Mouse (Mus musculus): ENCODE results near the gene Map7d1.
A peak's percentile ranks its signal among the peaks of the same experiment; 100 is the strongest.

The Map7d1 gene

DNA sequence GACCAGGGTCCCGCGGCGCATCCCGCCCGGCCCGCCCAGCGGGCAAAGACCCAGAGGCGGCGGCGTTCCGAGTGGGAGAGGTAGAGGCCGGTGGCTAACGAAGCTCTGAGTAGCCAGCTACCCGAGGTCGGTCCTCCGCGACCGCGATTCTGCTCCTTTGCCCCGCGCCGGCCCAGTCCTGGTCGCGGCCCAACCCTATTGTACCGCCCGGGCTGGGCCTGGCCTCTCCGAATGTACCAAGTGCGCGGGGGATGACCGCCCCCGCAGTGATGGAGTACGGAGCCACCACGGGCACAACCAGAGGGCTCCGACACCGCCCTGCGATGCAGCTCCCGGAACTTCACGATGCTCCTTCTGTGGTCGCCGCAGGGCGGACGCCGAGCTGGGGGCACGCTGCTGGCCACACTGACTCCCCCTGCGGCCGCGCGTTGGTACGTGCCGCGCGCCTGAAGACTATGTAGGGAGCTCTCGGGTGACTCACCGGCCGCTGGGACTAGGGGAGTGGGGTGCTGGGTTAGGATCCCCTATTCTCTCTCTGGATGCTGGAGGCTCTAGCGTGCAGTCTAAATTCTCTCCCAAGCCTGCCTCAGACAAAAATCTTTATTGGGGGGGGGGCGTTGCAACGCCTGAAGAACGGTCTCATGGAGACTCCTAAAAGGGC is at the start of gene Map7d1:
Gene Map7d1 (minus strand): TSS at position 213 of the 661 bp plus-strand sequence.
- peak; percentile 80 for DNase-seq (ENCODE audit: low spot score)

- DNase-seq (ENCODE audit: low spot score): no peak
Measured at GRCm38 (mm10) chr4:126305428-126305827, 49.3 kb upstream of the Map7d1 start.

- no peak for DNase-seq (ENCODE audit: low spot score)
Measured at GRCm38 (mm10) chr4:126303877-126304276, 47.7 kb upstream of the Map7d1 start.

DNA sequence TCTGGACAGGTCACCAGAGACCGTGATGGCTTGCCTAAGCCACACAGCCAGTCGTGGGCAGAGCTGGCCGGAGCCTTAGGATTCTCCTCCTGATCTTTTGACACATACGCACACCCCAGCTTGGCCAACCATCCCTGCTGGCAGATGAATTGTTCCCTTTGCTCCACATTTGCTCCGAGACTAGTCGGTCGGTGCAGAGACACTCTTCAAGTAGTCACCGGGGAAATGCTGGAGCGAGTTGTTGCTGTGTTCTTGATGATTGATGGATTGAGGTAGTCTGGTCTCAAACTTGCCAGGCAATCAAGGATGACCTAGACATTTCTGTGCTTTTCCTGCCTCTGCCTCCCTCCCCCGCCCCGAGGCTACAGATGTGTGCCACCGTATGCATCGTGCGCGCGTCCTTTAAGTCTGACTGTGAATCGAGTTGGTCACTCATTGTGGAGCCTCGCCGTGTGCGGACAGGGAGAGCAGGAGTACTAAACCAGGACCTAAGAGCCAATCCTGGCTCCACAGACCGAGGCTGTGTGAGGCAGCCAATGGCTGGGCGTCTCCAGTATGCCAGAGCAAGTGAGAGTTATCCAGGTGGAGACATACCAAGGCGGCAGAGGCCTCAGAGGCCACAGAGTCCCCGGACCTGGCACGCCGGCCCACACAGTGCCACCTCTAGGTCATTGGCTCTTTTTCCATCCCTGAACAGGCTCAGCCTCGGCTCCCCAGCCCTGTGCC is 45.6 kb upstream of the Map7d1 start:
- DNase-seq (ENCODE audit: low spot score): no peak

DNA sequence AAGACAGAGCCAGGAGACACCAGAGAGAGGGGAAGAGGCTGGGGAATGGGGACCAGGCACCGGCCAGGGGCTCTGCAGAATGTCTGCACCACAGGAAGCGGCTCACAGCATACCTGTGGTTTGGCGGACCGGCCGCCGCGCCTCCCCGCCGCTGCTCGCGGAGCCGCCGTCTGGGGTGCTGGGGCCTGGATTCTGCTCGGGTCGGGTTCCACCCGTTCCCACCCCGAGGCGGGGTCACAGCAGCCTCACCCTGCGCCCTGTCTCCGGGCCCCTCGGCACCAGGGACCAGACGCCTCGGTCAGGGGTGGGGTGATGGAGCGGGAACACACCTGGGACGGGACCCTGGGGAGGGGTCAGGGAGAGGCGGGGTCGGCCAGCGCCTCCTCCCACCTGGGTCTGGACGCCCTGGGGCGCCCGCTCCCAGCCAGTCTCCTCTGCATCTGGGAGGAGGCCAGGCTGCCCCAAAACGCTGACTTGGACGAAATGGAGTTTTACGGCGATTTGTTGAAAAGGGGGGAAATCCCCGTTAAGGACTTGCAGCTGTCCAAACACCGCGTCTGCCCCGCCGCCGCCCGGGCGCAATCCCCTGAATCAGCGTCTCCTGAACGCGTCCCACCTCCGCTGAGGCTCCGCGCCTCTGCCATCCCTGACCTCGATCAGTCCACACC is 44.9 kb upstream of the Map7d1 start:
- DNase-seq (ENCODE audit: low spot score): no peak

DNA sequence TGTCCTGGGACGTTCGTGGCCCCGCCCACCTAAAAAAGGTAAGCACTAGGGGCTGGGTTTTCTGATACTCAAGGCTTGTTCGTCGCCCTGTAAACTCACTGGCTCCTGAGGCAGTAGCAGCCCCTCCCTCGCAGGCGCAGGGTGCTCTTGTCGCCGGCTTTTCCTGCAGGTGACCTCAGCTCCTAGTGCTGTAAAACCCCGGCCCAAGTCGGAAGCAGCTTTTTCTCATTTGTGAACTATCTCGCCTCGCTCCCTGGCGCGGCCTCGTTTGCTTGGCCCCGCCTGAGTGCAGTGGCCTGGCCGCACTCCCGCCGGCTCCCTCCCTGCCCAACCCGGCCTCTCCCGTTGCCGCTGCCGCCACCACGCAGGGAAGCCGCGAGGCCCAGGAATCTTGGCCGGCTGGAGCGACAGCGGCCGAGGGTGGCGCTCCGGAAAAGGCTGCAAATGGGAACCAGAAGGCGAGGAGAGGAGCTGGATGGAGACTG is 40.5 kb upstream of the Map7d1 start:
- no peak for DNase-seq (ENCODE audit: low spot score)

DNA sequence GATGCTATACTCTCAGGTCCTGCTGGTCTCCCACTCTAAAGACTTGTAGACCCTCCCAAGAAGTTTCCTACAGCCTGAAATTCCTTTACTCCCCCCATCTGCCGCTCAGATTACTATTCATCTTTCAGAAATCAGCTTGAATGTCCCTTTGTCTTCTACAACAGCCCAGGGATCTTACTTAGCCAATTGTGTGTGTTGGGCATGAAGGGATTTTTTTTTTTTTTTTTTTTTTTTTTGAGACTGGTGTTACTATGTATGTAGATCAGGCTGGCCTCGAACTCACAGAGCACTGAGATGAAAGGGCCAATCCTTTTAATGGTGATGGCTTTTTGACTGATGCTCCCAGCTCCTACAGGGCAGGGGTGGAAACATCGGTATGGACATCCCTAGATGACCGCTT is 39.8 kb upstream of the Map7d1 start:
- no peak for DNase-seq (ENCODE audit: low spot score)

DNA sequence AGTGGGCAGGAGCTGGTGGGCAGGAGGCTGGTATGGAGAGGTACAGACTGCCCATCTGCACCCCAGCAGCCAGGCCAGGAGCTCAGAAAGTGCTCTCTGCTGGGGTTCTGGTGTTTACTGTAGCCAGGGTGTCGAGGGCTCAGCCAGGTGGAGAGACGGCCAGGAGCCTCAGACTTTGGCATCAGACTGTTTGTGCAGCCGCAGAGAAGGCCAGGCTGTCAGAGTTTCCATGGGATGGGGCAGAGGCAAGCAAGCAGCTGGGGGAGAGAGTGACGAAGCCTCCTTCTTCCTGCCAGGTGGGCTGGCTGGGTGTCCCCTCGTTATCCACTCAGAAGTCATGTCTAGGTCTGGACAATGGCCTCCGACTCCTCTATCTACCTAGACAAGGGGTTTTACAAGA is 39.0 kb upstream of the Map7d1 start:
- no peak for DNase-seq (ENCODE audit: low spot score)

GRCm38 (mm10) chr4:126291196-126291595 is 35.1 kb upstream of the Map7d1 start:
- DNase-seq (ENCODE audit: low spot score): no peak

DNA sequence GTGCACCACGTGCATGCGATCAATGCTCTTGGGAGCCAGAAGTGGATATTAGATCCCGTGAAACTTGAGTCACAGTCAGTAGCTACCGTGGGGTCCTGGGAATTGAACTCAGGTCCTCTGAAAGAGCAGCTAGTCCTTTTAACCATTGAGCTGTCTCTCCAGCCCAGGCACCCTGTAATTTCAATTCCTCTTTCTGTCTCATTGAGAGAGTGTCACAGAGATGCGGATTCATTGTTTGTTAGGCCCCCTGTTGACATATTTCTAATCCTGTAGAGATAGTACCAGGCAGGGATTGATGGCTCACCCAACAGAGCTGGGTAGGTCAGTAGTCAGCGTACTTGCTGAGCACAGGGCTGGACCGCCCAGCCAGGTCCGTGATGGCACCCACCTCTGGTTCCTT is 34.2 kb upstream of the Map7d1 start:
- no peak for DNase-seq (ENCODE audit: low spot score)

GRCm38 (mm10) chr4:126288085-126288666 is 32.0 kb upstream of the Map7d1 start:
- no peak for DNase-seq (ENCODE audit: low spot score)

GRCm38 (mm10) chr4:126287302-126287995 is 31.3 kb upstream of the Map7d1 start:
- no peak for DNase-seq (ENCODE audit: low spot score)

DNA sequence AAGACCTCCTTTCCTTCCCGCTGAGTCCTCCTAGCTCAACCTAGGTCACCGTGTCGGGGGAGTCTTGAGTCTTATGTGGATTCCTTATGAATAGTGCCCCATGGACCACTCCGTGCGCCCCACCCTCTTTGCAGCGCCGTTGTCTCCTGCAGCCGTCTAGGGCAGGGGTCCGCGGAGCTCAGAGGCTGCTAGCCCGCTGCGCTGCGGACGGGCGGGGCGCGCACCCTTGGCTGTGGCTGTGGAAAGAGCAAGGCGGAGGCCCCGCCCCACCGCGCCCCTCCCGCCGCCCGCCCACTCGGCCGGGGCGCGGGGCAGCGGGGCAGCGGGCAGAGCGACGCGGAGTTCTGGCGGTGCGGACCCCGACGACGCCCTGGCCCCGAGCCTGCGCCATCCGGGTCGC is 30.3 kb upstream of the Map7d1 start, which contains the start of gene Col8a2:
Gene Col8a2 (plus strand): TSS at position 302 of the 400 bp plus-strand sequence.
- DNase-seq (ENCODE audit: low spot score): no peak

- no peak for DNase-seq (ENCODE audit: low spot score)
Measured at GRCm38 (mm10) chr4:126283582-126283981, 27.4 kb upstream of the Map7d1 start.

- no peak for DNase-seq (ENCODE audit: low spot score)
Measured at GRCm38 (mm10) chr4:126281706-126282105, 25.6 kb upstream of the Map7d1 start.

DNA sequence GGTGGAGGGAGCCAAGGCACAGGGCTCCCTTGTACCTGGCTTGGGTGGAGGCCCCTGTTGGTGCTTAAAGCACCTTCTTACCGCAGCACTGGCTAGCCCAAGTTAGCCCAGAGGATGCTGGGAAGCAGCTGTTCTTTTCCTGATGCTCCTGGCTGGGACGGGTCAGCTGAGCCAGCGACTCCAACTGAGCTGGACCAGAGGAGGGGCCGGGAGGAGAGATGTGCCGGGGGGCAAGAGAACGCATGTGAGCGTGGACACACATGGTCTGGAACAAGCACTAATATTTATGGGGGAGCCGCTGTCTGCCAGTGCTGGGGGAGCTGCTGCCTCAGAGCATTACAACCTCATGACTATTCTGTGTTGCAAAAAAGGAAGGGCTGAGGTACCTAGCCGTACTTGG is 22.8 kb upstream of the Map7d1 start:
- DNase-seq (ENCODE audit: low spot score): no peak

DNA sequence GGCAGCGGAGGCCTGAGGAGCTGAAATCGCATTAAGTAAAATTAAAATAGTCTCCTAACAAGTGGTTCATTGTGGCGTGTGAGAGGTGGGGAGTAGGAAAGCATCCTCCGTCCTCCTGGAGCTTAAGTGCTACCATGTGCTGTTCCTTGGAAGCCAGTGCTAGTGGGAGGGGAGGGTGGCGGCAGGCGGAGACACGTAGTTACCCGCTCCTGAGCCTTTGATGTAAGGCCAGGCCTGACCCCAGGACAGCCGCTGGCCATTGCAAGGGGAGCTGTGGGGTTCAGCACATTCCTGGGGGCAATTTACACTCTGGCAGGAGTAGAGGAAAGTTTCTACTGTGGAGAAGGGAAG is 22.4 kb upstream of the Map7d1 start:
- DNase-seq (ENCODE audit: low spot score): no peak

DNA sequence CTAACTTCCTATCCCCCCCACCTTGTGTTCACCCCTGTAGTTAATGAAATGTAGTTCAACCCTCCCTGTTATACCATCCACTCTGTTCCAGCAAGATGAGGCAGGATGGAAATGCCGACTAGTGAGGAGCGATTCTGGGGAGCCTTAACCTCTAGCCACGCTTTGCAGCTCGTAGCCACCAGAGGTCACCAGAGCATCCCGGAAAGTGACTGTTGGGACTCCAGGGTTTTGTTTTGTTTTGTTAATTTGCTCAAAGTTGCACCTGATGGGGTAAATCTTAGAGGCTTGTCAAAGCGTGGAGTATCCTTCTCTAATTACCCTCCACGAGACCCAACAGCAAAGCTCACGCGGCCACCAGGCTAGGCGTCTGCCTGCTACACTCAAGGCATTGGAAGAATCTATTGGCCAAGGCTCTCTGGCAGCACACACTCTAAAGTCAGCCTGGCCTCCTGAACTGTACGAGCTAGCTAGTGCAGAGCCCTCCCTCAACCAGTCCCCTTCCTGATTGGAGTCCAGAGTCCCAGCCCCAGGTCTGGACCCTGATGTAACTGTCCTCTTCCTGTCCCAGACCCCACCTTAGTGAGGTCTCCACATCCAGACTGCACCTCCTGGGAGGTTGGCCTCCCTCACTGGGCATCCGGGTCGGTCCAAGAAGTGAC is 21.9 kb upstream of the Map7d1 start:
- DNase-seq (ENCODE audit: low spot score): no peak

- no peak for DNase-seq (ENCODE audit: low spot score)
Measured at GRCm38 (mm10) chr4:126275681-126276131, 19.6 kb upstream of the Map7d1 start.

GRCm38 (mm10) chr4:126275081-126275480 is 18.9 kb upstream of the Map7d1 start:
- no peak for DNase-seq (ENCODE audit: low spot score)

DNA sequence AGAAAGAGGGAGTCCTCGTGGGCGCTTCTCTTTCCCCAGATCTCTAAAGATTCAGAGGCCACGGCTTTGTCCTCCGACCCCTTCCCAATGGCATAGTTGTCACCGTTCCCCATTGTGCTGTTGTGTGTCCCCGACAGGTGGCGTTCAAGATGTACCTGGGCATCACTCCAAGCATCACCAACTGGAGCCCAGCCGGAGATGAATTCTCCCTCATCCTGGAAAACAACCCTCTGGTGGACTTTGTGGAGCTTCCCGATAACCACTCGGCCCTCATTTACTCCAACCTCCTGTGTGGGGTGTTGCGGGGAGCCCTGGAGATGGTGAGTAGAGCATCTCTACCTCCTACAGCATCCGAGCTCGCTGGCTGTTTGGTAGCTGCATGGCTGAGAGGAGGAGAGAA is 17.6 kb upstream of the Map7d1 start:
- no peak for DNase-seq (ENCODE audit: low spot score)
